Comparison of ENCODE assay signal across 24 mouse cellular contexts in genomic region chr16:4169530-4169929, GRCm38 (mm10). TPM values are rescaled to one million over a fixed set of nuclear protein-coding genes. Genes with fewer than 3 reads are reported as not detected.
DNase-seq lines count a peak whose midpoint lies in the region; ATAC-seq and TF ChIP-seq lines count a peak whose summit lies in the region.
"Had no signal": no experiment of that assay in that cellular context is flagged by ENCODE, and none has a peak within 500 bp of the region (broad histone marks: within the 10 kb centered on the region; RNA-seq: fewer than 3 reads in every experiment).

No protein-coding gene starts in this region.

- H3K27ac ChIP-seq in liver, embryonic 16.5 days (ENCODE audit: low read length) = peak overlapping the region; percentile 21; the same call in 1 of the 2 replicates
- H3K27ac ChIP-seq in thymus, adult 2 months (ENCODE audit: control insufficient read depth, insufficient read depth, low read length) = no peak overlapping the region
- H3K27ac ChIP-seq: heart, adult 2 months; heart, embryonic 13.5 days; hindbrain, embryonic 15.5 days; kidney, postnatal 0 days; limb, embryonic 15.5 days; midbrain, embryonic 12.5 days; neural tube, embryonic 15.5 days; stomach, embryonic 15.5 days had no signal

- peak overlapping the region; percentile 33 for H3K4me2 ChIP-seq in liver, embryonic 16.5 days (ENCODE audit: low read depth, low read length)
- H3K4me2 ChIP-seq: heart, embryonic 13.5 days; hindbrain, embryonic 15.5 days; limb, embryonic 15.5 days; midbrain, embryonic 12.5 days; neural tube, embryonic 15.5 days; stomach, embryonic 15.5 days had no signal

- no peaks in the 10 kb centered on the region; the same call in 1 of the 2 replicates for H3K36me3 ChIP-seq in liver, embryonic 16.5 days (ENCODE audit: control insufficient read depth, insufficient read depth)
- peaks cover 9% of the 10 kb centered on the region; the same call in 1 of the 2 replicates for H3K36me3 ChIP-seq in thymus, adult 2 months (ENCODE audit: control insufficient read depth, insufficient read depth, low read length)

- WGBS in liver, embryonic 16.5 days (ENCODE audit: insufficient replicate concordance) = 53% methylated on average over 3 of the region's 3 CpGs
- 93% methylated on average over 3 of the region's 3 CpGs for WGBS in thymus, adult 2 months

- H3K9ac ChIP-seq in liver, embryonic 16.5 days (ENCODE audit: low read depth, low read length) = no peak overlapping the region
- H3K9ac ChIP-seq: heart, embryonic 13.5 days; hindbrain, embryonic 15.5 days; limb, embryonic 15.5 days; midbrain, embryonic 12.5 days; neural tube, embryonic 15.5 days; stomach, embryonic 15.5 days had no signal

- no peaks in the 10 kb centered on the region for H3K9me3 ChIP-seq in liver, embryonic 16.5 days (replicated peaks; ENCODE audit: control insufficient read depth, low read length)
- H3K9me3 ChIP-seq: heart, embryonic 13.5 days; hindbrain, embryonic 15.5 days; limb, embryonic 15.5 days; midbrain, embryonic 12.5 days; neural tube, embryonic 15.5 days; stomach, embryonic 15.5 days had no signal

- no peak for TF ChIP-seq POLR2A in thymus, adult 2 months (IDR thresholded peaks at IDR 0.05; ENCODE audit: control insufficient read depth, extremely low read depth, insufficient read depth, low read length, poor library complexity)

- H3K4me3 ChIP-seq in liver, embryonic 16.5 days (ENCODE audit: low read depth, low read length) = no peak overlapping the region
- H3K4me3 ChIP-seq in thymus, adult 2 months (ENCODE audit: control insufficient read depth, insufficient read depth, low read length) = no peak overlapping the region
- H3K4me3 ChIP-seq: heart, adult 2 months; heart, embryonic 13.5 days; hindbrain, embryonic 15.5 days; limb, embryonic 15.5 days; midbrain, embryonic 12.5 days; neural tube, embryonic 15.5 days; stomach, embryonic 15.5 days had no signal

- DNase-seq in heart, adult 11 months = peak; percentile 70
- DNase-seq in heart, postnatal 14 days = no peak
- DNase-seq in liver = peak; percentile 71
- no peak for DNase-seq in right cerebral cortex, postnatal 25 days
- DNase-seq in thymus, adult 2 months = no peak
- no peak for DNase-seq in embryo, embryonic 11 days
- no peak for DNase-seq in lung, postnatal 36 days
- DNase-seq: adrenal gland, postnatal 25 days; cerebellum, adult 2 months; cerebellum, postnatal 25 days; gastrocnemius, postnatal 25 days; heart, adult 2 months; kidney, adult 2 months; left cerebral cortex, postnatal 4 days; thymus, postnatal 4 days had no signal

- no peaks in the 10 kb centered on the region for H3K27me3 ChIP-seq in liver, embryonic 16.5 days (ENCODE audit: control insufficient read depth, insufficient read depth, low read depth, low read length)
- H3K27me3 ChIP-seq in thymus, adult 2 months (ENCODE audit: control insufficient read depth, insufficient read depth, low read length) = no peaks in the 10 kb centered on the region
- H3K27me3 ChIP-seq: heart, embryonic 13.5 days; hindbrain, embryonic 15.5 days; limb, embryonic 15.5 days; midbrain, embryonic 12.5 days; neural tube, embryonic 15.5 days; stomach, embryonic 15.5 days had no signal

- no peak for TF ChIP-seq CTCF in thymus, adult 2 months (IDR thresholded peaks at IDR 0.05; ENCODE audit: borderline replicate concordance, control insufficient read depth, extremely low read depth, insufficient read depth, low read length, poor library complexity)

- peaks cover 12% of the 10 kb centered on the region for H3K4me1 ChIP-seq in liver, embryonic 16.5 days (ENCODE audit: control insufficient read depth, low read depth, low read length)
- no peaks in the 10 kb centered on the region for H3K4me1 ChIP-seq in thymus, adult 2 months (replicated peaks; ENCODE audit: control insufficient read depth, insufficient read depth, low read length)
- H3K4me1 ChIP-seq: heart, embryonic 13.5 days; hindbrain, embryonic 15.5 days; limb, embryonic 15.5 days; midbrain, embryonic 12.5 days; stomach, embryonic 15.5 days had no signal

- ATAC-seq in liver, embryonic 16.5 days (ENCODE audit: low read depth) = peak; percentile 98
- ATAC-seq: forebrain, embryonic 16.5 days had no signal

- intact Hi-C loops in heart, postnatal 14 days (cut with DNase I) = no loop called here

RNA-seq across cellular contexts. Expression of gene Crebbp, which starts 44.3 kb away (rescaled TPM):
- total RNA-seq in heart, postnatal 14 days (2021) = 10 to 100 TPM; 43.6 to 51.8 TPM
- polyA plus RNA-seq in liver, embryonic 16.5 days (2015; fragmentation: Nextera tagmentation; extraction: Ambion mirVana) = 8.0 and 8.7 TPM in 2 replicates
- polyA plus RNA-seq in thymus, adult 2 months (2012; rRNA removed) = 56.9 and 76.8 TPM in 2 replicates

Comparison
In these comparisons a context has a peak if more than half of its experiments do, and no peak if none do; other contexts are left out.
1. DNase-seq: peak in heart, adult 11 months (single experiment) and liver (single experiment); none in heart, postnatal 14 days (0 of 2), right cerebral cortex, postnatal 25 days (single experiment), thymus, adult 2 months (single experiment), embryo, embryonic 11 days (single experiment) and lung, postnatal 36 days (single experiment).